Mouse (Mus musculus): ENCODE results near the gene Ppp1r18.

- TF ChIP-seq USF1 (IDR thresholded peaks at IDR 0.05; ENCODE audit: low read depth), result no peak
- no peak for TF ChIP-seq REST (IDR thresholded peaks at IDR 0.05; ENCODE audit: insufficient read depth, insufficient read length)
- TF ChIP-seq POLR2A (IDR thresholded peaks at IDR 0.05; ENCODE audit: insufficient read length, low read depth), result no peak
- TF ChIP-seq POLR2AphosphoS2 (IDR thresholded peaks at IDR 0.05; ENCODE audit: insufficient read length, low read depth), result no peak
- no peak for TF ChIP-seq MAX (IDR thresholded peaks at IDR 0.05; ENCODE audit: low read depth)
- no peak for TF ChIP-seq TCF12 (IDR thresholded peaks at IDR 0.05; ENCODE audit: insufficient read depth, poor library complexity, severe bottlenecking)
- TF ChIP-seq CEBPB (IDR thresholded peaks at IDR 0.05; ENCODE audit: insufficient read depth, poor library complexity, severe bottlenecking), result no peak
- no peak for TF ChIP-seq MYOD1 (IDR thresholded peaks at IDR 0.05; ENCODE audit: control insufficient read depth in 1 of 3, insufficient read length in 2 of 3, low read depth in 2 of 3)
- no peak for TF ChIP-seq SRF (IDR thresholded peaks at IDR 0.05; ENCODE audit: control insufficient read depth, insufficient read length, low read depth)
- no peak for TF ChIP-seq E2F4 (IDR thresholded peaks at IDR 0.05; ENCODE audit: insufficient read depth)
Observed at GRCm38 (mm10) chr17:35840561-35840960, 24.8 kb upstream of the Ppp1r18 start.
